ENCODE assay signal across 17 mouse cellular contexts in genomic region chr4:142578536-142578935, GRCm38 (mm10).
DNase-seq lines count a peak whose midpoint lies in the region; ATAC-seq lines count a peak whose summit lies in the region.
"Had no signal": no experiment of that assay in that cellular context is flagged by ENCODE, and none has a peak within 500 bp of the region (broad histone marks: within the 10 kb centered on the region; RNA-seq: fewer than 3 reads in every experiment).

No protein-coding gene starts in this region.

- no peak for DNase-seq in intestine, embryonic 14.5 days (ENCODE audit: low spot score)
- DNase-seq in layer of hippocampus, adult 8-10 months (ENCODE audit: low spot score in 2 of 2): no peak
- no peak for DNase-seq in frontal cortex, postnatal 25 days (ENCODE audit: low spot score in 2 of 2)
- DNase-seq: adrenal gland, adult 2 months; cerebellum, adult 18-20 months; gastrocnemius, postnatal 10 days; heart, postnatal 36 days; kidney, adult 18-20 months; kidney, postnatal 25 days; thymus, adult 2 months had no signal

- no peaks in the 10 kb centered on the region; the same call in 1 of the 2 replicates for H3K4me1 ChIP-seq in intestine, embryonic 14.5 days (replicated peaks; ENCODE audit: control insufficient read depth, insufficient read depth, low read length)
- H3K4me1 ChIP-seq in intestine, embryonic 15.5 days (replicated peaks): peaks cover 4% of the 10 kb centered on the region; the same call in 1 of the 2 replicates
- peaks cover 17% of the 10 kb centered on the region for H3K4me1 ChIP-seq in embryonic facial prominence, embryonic 12.5 days
- peaks cover 14% of the 10 kb centered on the region for H3K4me1 ChIP-seq in hindbrain, embryonic 16.5 days (ENCODE audit: control insufficient read depth, insufficient read depth, low read depth, low read length)
- peaks cover 24% of the 10 kb centered on the region; the same call in 1 of the 2 replicates for H3K4me1 ChIP-seq in neural tube, embryonic 14.5 days (ENCODE audit: control insufficient read depth, insufficient read depth, low read length)
- H3K4me1 ChIP-seq: heart, embryonic 12.5 days; liver, embryonic 12.5 days had no signal

- H3K4me3 ChIP-seq in intestine, embryonic 14.5 days (ENCODE audit: low read depth, low read length): no peak overlapping the region
- no peak overlapping the region for H3K4me3 ChIP-seq in intestine, embryonic 15.5 days (replicated peaks)
- no peak overlapping the region for H3K4me3 ChIP-seq in embryonic facial prominence, embryonic 12.5 days
- H3K4me3 ChIP-seq in hindbrain, embryonic 16.5 days (ENCODE audit: low read length): no peak overlapping the region
- no peak overlapping the region for H3K4me3 ChIP-seq in neural tube, embryonic 14.5 days (ENCODE audit: low read depth, low read length)
- H3K4me3 ChIP-seq: heart, embryonic 12.5 days; liver, embryonic 12.5 days had no signal

- no peak overlapping the region for H3K9ac ChIP-seq in intestine, embryonic 14.5 days (ENCODE audit: low read length)
- H3K9ac ChIP-seq in intestine, embryonic 15.5 days: no peak overlapping the region
- H3K9ac ChIP-seq in embryonic facial prominence, embryonic 12.5 days: no peak overlapping the region
- H3K9ac ChIP-seq in hindbrain, embryonic 16.5 days (ENCODE audit: low read depth, low read length): no peak overlapping the region
- H3K9ac ChIP-seq in neural tube, embryonic 14.5 days (replicated peaks; ENCODE audit: low read depth, low read length): no peak overlapping the region
- H3K9ac ChIP-seq: heart, embryonic 12.5 days; liver, embryonic 12.5 days had no signal

- no peak for ATAC-seq in intestine, embryonic 14.5 days (replicated peaks; ENCODE audit: low FRiP score, low TSS enrichment, low read depth)
- ATAC-seq in intestine, embryonic 15.5 days: no peak
- no peak for ATAC-seq in embryonic facial prominence, embryonic 12.5 days (ENCODE audit: insufficient number of reproducible peaks, insufficient read depth, low FRiP score, low TSS enrichment)
- no peak for ATAC-seq in hindbrain, embryonic 16.5 days
- ATAC-seq in neural tube, embryonic 14.5 days (ENCODE audit: low read depth): no peak
- ATAC-seq in CD4-positive, CD25-positive, alpha-beta regulatory T cell, adult 4 months: no peak
- ATAC-seq: liver, embryonic 12.5 days had no signal

- H3K4me2 ChIP-seq in intestine, embryonic 14.5 days (ENCODE audit: low read length): no peak overlapping the region
- H3K4me2 ChIP-seq in intestine, embryonic 15.5 days (replicated peaks): no peak overlapping the region
- no peak overlapping the region for H3K4me2 ChIP-seq in embryonic facial prominence, embryonic 12.5 days (replicated peaks)
- H3K4me2 ChIP-seq in hindbrain, embryonic 16.5 days (ENCODE audit: low read length): no peak overlapping the region
- H3K4me2 ChIP-seq in neural tube, embryonic 14.5 days (ENCODE audit: low read depth, low read length): no peak overlapping the region
- H3K4me2 ChIP-seq: heart, embryonic 12.5 days; liver, embryonic 12.5 days had no signal

- WGBS in intestine, embryonic 14.5 days: 85% methylated on average over 4 of the region's 4 CpGs
- WGBS in intestine, embryonic 15.5 days: 86% methylated on average over 4 of the region's 4 CpGs
- WGBS in embryonic facial prominence, embryonic 12.5 days: 61% methylated on average over 4 of the region's 4 CpGs
- WGBS in hindbrain, embryonic 16.5 days: 23% methylated on average over 4 of the region's 4 CpGs
- 35% methylated on average over 4 of the region's 4 CpGs for WGBS in neural tube, embryonic 14.5 days

- no peaks in the 10 kb centered on the region for H3K27me3 ChIP-seq in intestine, embryonic 14.5 days (replicated peaks; ENCODE audit: control insufficient read depth, insufficient read depth, low read length)
- no peaks in the 10 kb centered on the region for H3K27me3 ChIP-seq in intestine, embryonic 15.5 days (replicated peaks)
- H3K27me3 ChIP-seq in embryonic facial prominence, embryonic 12.5 days: no peaks in the 10 kb centered on the region
- no peaks in the 10 kb centered on the region for H3K27me3 ChIP-seq in hindbrain, embryonic 16.5 days (replicated peaks; ENCODE audit: control insufficient read depth, insufficient read depth, low read length)
- H3K27me3 ChIP-seq in neural tube, embryonic 14.5 days (ENCODE audit: control insufficient read depth, insufficient read depth, low read length): no peaks in the 10 kb centered on the region
- H3K27me3 ChIP-seq: heart, embryonic 12.5 days; liver, embryonic 12.5 days had no signal

- H3K27ac ChIP-seq in intestine, embryonic 14.5 days (ENCODE audit: low read depth): 0 out of 2 replicates have a peak overlapping the region, but pooled peaks have one; percentile 80
- no peak overlapping the region for H3K27ac ChIP-seq in intestine, embryonic 15.5 days
- peak overlapping the region; percentile 64; the same call in 1 of the 2 replicates for H3K27ac ChIP-seq in embryonic facial prominence, embryonic 12.5 days
- H3K27ac ChIP-seq in hindbrain, embryonic 16.5 days (ENCODE audit: low read depth, low read length): peak overlapping the region; percentile 41
- peak overlapping the region; percentile 6; the same call in 1 of the 2 replicates for H3K27ac ChIP-seq in neural tube, embryonic 14.5 days (ENCODE audit: low read depth, low read length)
- H3K27ac ChIP-seq: liver, embryonic 12.5 days had no signal

- no peaks in the 10 kb centered on the region for H3K9me3 ChIP-seq in intestine, embryonic 14.5 days (ENCODE audit: control insufficient read depth, low read length)
- no peaks in the 10 kb centered on the region for H3K9me3 ChIP-seq in intestine, embryonic 15.5 days
- no peaks in the 10 kb centered on the region for H3K9me3 ChIP-seq in embryonic facial prominence, embryonic 12.5 days
- no peaks in the 10 kb centered on the region for H3K9me3 ChIP-seq in hindbrain, embryonic 16.5 days (ENCODE audit: control insufficient read depth, low read length)
- H3K9me3 ChIP-seq in neural tube, embryonic 14.5 days (ENCODE audit: control insufficient read depth, low read length): no peaks in the 10 kb centered on the region
- H3K9me3 ChIP-seq: heart, embryonic 12.5 days had no signal

- no peaks in the 10 kb centered on the region for H3K36me3 ChIP-seq in intestine, embryonic 14.5 days (ENCODE audit: control insufficient read depth, insufficient read depth, low read length)
- H3K36me3 ChIP-seq in intestine, embryonic 15.5 days: no peaks in the 10 kb centered on the region
- H3K36me3 ChIP-seq in embryonic facial prominence, embryonic 12.5 days: no peaks in the 10 kb centered on the region
- H3K36me3 ChIP-seq in hindbrain, embryonic 16.5 days (ENCODE audit: control insufficient read depth, insufficient read depth, low read length): no peaks in the 10 kb centered on the region
- no peaks in the 10 kb centered on the region for H3K36me3 ChIP-seq in neural tube, embryonic 14.5 days (ENCODE audit: control insufficient read depth, insufficient read depth, low read length)
- H3K36me3 ChIP-seq: heart, embryonic 12.5 days; liver, embryonic 12.5 days had no signal
